Mouse (Mus musculus): ENCODE measurements around the gene Usp50. TPM values are rescaled to one million over a fixed set of nuclear protein-coding genes. Genes with fewer than 3 reads are reported as not detected.

Usp50 gene
- polyA plus RNA-seq, 1 experiment from 2014 or later, result 2.6 TPM

- WGBS, result 85% methylated on average over 6 of the region's 6 CpGs
- Histone ChIP-seq H3K9ac (replicated peaks) (no peak overlapping the region), H3K36me3 (peaks cover 67% of the 10 kb centered on the region), H3K27me3 (replicated peaks) (no peaks in the 10 kb centered on the region), H3K9me3 (replicated peaks) (no peaks in the 10 kb centered on the region), H3K4me2 (no peak overlapping the region), H3K27ac (replicated peaks) (no peak overlapping the region), H3K4me3 (replicated peaks) (no peak overlapping the region), H3K4me1 (no peaks in the 10 kb centered on the region)
- no peak for ATAC-seq (ENCODE audit: low FRiP score)
These were observed 47.8 kb downstream of the Usp50 start for GRCm38 (mm10) chr2:126735339-126736073.

GRCm38 (mm10) chr2:126730502-126730901 lies 52.8 kb downstream of the Usp50 start:
- Histone ChIP-seq H3K4me1 (no peaks in the 10 kb centered on the region), H3K36me3 (peaks cover 56% of the 10 kb centered on the region), H3K4me2 (no peak overlapping the region), H3K27me3 (replicated peaks) (no peaks in the 10 kb centered on the region), H3K9ac (replicated peaks) (no peak overlapping the region), H3K27ac (replicated peaks) (no peak overlapping the region), H3K4me3 (replicated peaks) (no peak overlapping the region), H3K9me3 (replicated peaks) (no peaks in the 10 kb centered on the region)
- WGBS, result 89% methylated on average over 2 of the region's 2 CpGs
- ATAC-seq (ENCODE audit: low FRiP score), result no peak

- WGBS, result 97% methylated on average over 4 of the region's 4 CpGs
- Histone ChIP-seq H3K4me3 (replicated peaks) (no peak overlapping the region), H3K4me1 (no peaks in the 10 kb centered on the region), H3K27me3 (replicated peaks) (no peaks in the 10 kb centered on the region), H3K4me2 (no peak overlapping the region), H3K9me3 (replicated peaks) (no peaks in the 10 kb centered on the region), H3K27ac (replicated peaks) (no peak overlapping the region), H3K9ac (replicated peaks) (no peak overlapping the region), H3K36me3 (peaks cover 47% of the 10 kb centered on the region)
- ATAC-seq (ENCODE audit: low FRiP score), result no peak
These were observed 54.1 kb downstream of the Usp50 start for GRCm38 (mm10) chr2:126729207-126729606.

- no peak overlapping the region for H3K27ac ChIP-seq (replicated peaks)
- H3K4me3 ChIP-seq (replicated peaks), result no peak overlapping the region
- peaks cover 8% of the 10 kb centered on the region for H3K4me1 ChIP-seq
- no peak overlapping the region for H3K4me2 ChIP-seq
- H3K27me3 ChIP-seq (replicated peaks), result no peaks in the 10 kb centered on the region
- no peak overlapping the region for H3K9ac ChIP-seq (replicated peaks)
- no peaks in the 10 kb centered on the region for H3K36me3 ChIP-seq
- ATAC-seq (ENCODE audit: low FRiP score), result no peak
- H3K9me3 ChIP-seq (replicated peaks), result no peaks in the 10 kb centered on the region
These were observed 70.3 kb downstream of the Usp50 start for GRCm38 (mm10) chr2:126712950-126713349.

GRCm38 (mm10) chr2:126712526-126712925 lies 70.7 kb downstream of the Usp50 start:
- Histone ChIP-seq H3K9ac (replicated peaks) (no peak overlapping the region), H3K27ac (replicated peaks) (no peak overlapping the region), H3K9me3 (replicated peaks) (no peaks in the 10 kb centered on the region), H3K27me3 (replicated peaks) (no peaks in the 10 kb centered on the region), H3K4me1 (peaks cover 10% of the 10 kb centered on the region), H3K36me3 (no peaks in the 10 kb centered on the region), H3K4me3 (replicated peaks) (no peak overlapping the region), H3K4me2 (no peak overlapping the region)
- ATAC-seq (ENCODE audit: low FRiP score), result no peak
- WGBS, result 97% methylated on average over 5 of the region's 5 CpGs

GRCm38 (mm10) chr2:126708361-126708760 lies 74.9 kb downstream of the Usp50 start:
- ATAC-seq (ENCODE audit: low FRiP score), result no peak
- H3K36me3 ChIP-seq, result no peaks in the 10 kb centered on the region
- H3K27me3 ChIP-seq (replicated peaks), result peaks cover 13% of the 10 kb centered on the region
- peak overlapping the region; percentile 64; the same call in 1 of the 2 replicates for H3K4me3 ChIP-seq (replicated peaks)
- no peaks in the 10 kb centered on the region for H3K9me3 ChIP-seq (replicated peaks)
- peak overlapping the region; percentile 80 for H3K4me2 ChIP-seq
- 89% methylated on average over 4 of the region's 4 CpGs for WGBS
- peaks cover 15% of the 10 kb centered on the region for H3K4me1 ChIP-seq
- H3K27ac ChIP-seq (replicated peaks), result no peak overlapping the region
- peak overlapping the region; percentile 84 for H3K9ac ChIP-seq (replicated peaks)

- Histone ChIP-seq H3K27ac (replicated peaks) (peak overlapping the region; percentile 88), H3K4me3 (replicated peaks) (peak overlapping the region; percentile 64), H3K4me1 (peaks cover 15% of the 10 kb centered on the region), H3K4me2 (peak overlapping the region; percentile 80), H3K9me3 (replicated peaks) (no peaks in the 10 kb centered on the region), H3K27me3 (replicated peaks) (peaks cover 18% of the 10 kb centered on the region), H3K9ac (replicated peaks) (peak overlapping the region; percentile 84), H3K36me3 (no peaks in the 10 kb centered on the region)
- 0% methylated on average over 23 of the region's 23 CpGs for WGBS
- ATAC-seq (ENCODE audit: low FRiP score), result peak; percentile 84
These were observed 75.9 kb downstream of the Usp50 start for GRCm38 (mm10) chr2:126707438-126707779.

GRCm38 (mm10) chr2:126706759-126707437 lies 76.4 kb downstream of the Usp50 start, which contains the start of gene Usp8:
Gene Usp8, plus strand, starts transcription at chr2:126707328.
- H3K9ac ChIP-seq (replicated peaks), result peak within 1 kb of the TSS; percentile 84
- peaks cover 15% of the 10 kb centered on the region for H3K4me1 ChIP-seq
- H3K4me2 ChIP-seq, result peak within 1 kb of the TSS; percentile 80
- peak within 1 kb of the TSS; percentile 64 for H3K4me3 ChIP-seq (replicated peaks)
- peaks cover 23% of the 10 kb centered on the region for H3K27me3 ChIP-seq (replicated peaks)
- ATAC-seq (ENCODE audit: low FRiP score), result peak; percentile 100
- 2% methylated on average over 47 of the region's 47 CpGs for WGBS
- H3K9me3 ChIP-seq (replicated peaks), result no peaks in the 10 kb centered on the region
- H3K36me3 ChIP-seq, result no peaks in the 10 kb centered on the region
- peak within 1 kb of the TSS; percentile 88 for H3K27ac ChIP-seq (replicated peaks)

GRCm38 (mm10) chr2:126695285-126695684 lies 88.0 kb downstream of the Usp50 start:
- H3K4me3 ChIP-seq (replicated peaks), result no peak overlapping the region
- H3K27me3 ChIP-seq (replicated peaks), result 0 out of 2 replicates have a peak, but pooled peaks cover 3% of the 10 kb centered on the region
- ATAC-seq (ENCODE audit: low FRiP score), result no peak
- 86% methylated on average over 6 of the region's 6 CpGs for WGBS
- H3K4me1 ChIP-seq, result no peaks in the 10 kb centered on the region
- no peak overlapping the region for H3K9ac ChIP-seq (replicated peaks)
- no peak overlapping the region for H3K4me2 ChIP-seq
- no peak overlapping the region for H3K27ac ChIP-seq (replicated peaks)
- no peaks in the 10 kb centered on the region for H3K9me3 ChIP-seq (replicated peaks)
- H3K36me3 ChIP-seq, result no peaks in the 10 kb centered on the region

GRCm38 (mm10) chr2:126691290-126691689 lies 92.0 kb downstream of the Usp50 start:
- Histone ChIP-seq H3K9me3 (replicated peaks) (no peaks in the 10 kb centered on the region), H3K4me2 (no peak overlapping the region), H3K4me1 (no peaks in the 10 kb centered on the region), H3K27ac (replicated peaks) (no peak overlapping the region), H3K4me3 (replicated peaks) (no peak overlapping the region), H3K27me3 (replicated peaks) (0 out of 2 replicates have a peak, but pooled peaks cover 3% of the 10 kb centered on the region), H3K9ac (replicated peaks) (no peak overlapping the region), H3K36me3 (peaks cover 9% of the 10 kb centered on the region)
- ATAC-seq (ENCODE audit: low FRiP score), result no peak
- WGBS, result 86% methylated on average over 3 of the region's 3 CpGs

- Histone ChIP-seq H3K9me3 (replicated peaks) (no peaks in the 10 kb centered on the region), H3K4me2 (no peak overlapping the region), H3K4me3 (replicated peaks) (no peak overlapping the region), H3K9ac (replicated peaks) (no peak overlapping the region), H3K4me1 (no peaks in the 10 kb centered on the region), H3K27ac (replicated peaks) (no peak overlapping the region), H3K27me3 (replicated peaks) (no peaks in the 10 kb centered on the region), H3K36me3 (peaks cover 3% of the 10 kb centered on the region)
- WGBS, result 100% methylated on average over 1 of the region's 1 CpGs
- ATAC-seq (ENCODE audit: low FRiP score), result no peak
These were observed 100.3 kb downstream of the Usp50 start for GRCm38 (mm10) chr2:126682937-126683336.

GRCm38 (mm10) chr2:126682333-126682732 lies 100.9 kb downstream of the Usp50 start:
- H3K9ac ChIP-seq (replicated peaks), result no peak overlapping the region
- no peaks in the 10 kb centered on the region for H3K9me3 ChIP-seq (replicated peaks)
- H3K4me3 ChIP-seq (replicated peaks), result no peak overlapping the region
- H3K27ac ChIP-seq (replicated peaks), result no peak overlapping the region
- peaks cover under 1% of the 10 kb centered on the region for H3K36me3 ChIP-seq
- no peak overlapping the region for H3K4me2 ChIP-seq
- H3K4me1 ChIP-seq, result peaks cover 4% of the 10 kb centered on the region; the same call in 1 of the 2 replicates
- WGBS, result 94% methylated on average over 2 of the region's 2 CpGs
- no peak for ATAC-seq (ENCODE audit: low FRiP score)
- H3K27me3 ChIP-seq (replicated peaks), result no peaks in the 10 kb centered on the region

Measured in neural tube, embryonic 15.5 days (tissue).